Mouse (Mus musculus) lung, embryonic 15.5 days (tissue): Measurements from ENCODE around the gene Apol9b. TPM values are rescaled to one million over a fixed set of nuclear protein-coding genes. Genes with fewer than 3 reads are reported as not detected.

Experiments
- polyA plus RNA-seq: library from polyadenylated mRNA; unstranded; fragments of >200 nt; fragmentation: Nextera tagmentation; extraction: Ambion mirVana; gene quantifications from 2 replicates; pipeline ENCODE4 v1.2.1, GENCODE M21; 2015

The Apol9b gene
- polyA plus RNA-seq, 1 experiment from 2014 or later, result not detected

Other genes with a start within 250 kb of the Apol9b start
- gene Apol11a, start 220.8 kb upstream of the Apol9b start, polyA plus RNA-seq, result not detected in 2 replicates
- gene Apol7c, start 195.7 kb upstream of the Apol9b start, polyA plus RNA-seq, result 0.16 TPM in 1 of 2 replicates, not detected in the other
- gene 1700025B11Rik, start 167.1 kb upstream of the Apol9b start, polyA plus RNA-seq, result not detected in 2 replicates
- 0.06 and 0.11 TPM in 2 replicates for gene Apol10b, start 132.9 kb upstream of the Apol9b start, polyA plus RNA-seq
- not detected in 2 replicates for gene Gm36245, start 129.8 kb upstream of the Apol9b start, polyA plus RNA-seq
- gene Apol11b, start 85.8 kb upstream of the Apol9b start, polyA plus RNA-seq, result 0.19 and 0.25 TPM in 2 replicates
- 0.22 TPM in 1 of 2 replicates, not detected in the other for gene Apol7e, start 30.2 kb upstream of the Apol9b start, polyA plus RNA-seq
- 0.23 TPM in 1 of 2 replicates, not detected in the other for gene Apol8, start 28.0 kb downstream of the Apol9b start, polyA plus RNA-seq
- 62.5 and 67.7 TPM in 2 replicates for gene Myh9, start 113.1 kb downstream of the Apol9b start, polyA plus RNA-seq
- 207 and 211 TPM in 2 replicates for gene Txn2, start 200.0 kb downstream of the Apol9b start, polyA plus RNA-seq
- gene Foxred2, start 227.7 kb downstream of the Apol9b start, polyA plus RNA-seq, result 3.8 TPM in 2 replicates
- 178 and 187 TPM in 2 replicates for gene Eif3d, start 241.8 kb downstream of the Apol9b start, polyA plus RNA-seq